ENCODE assay signal across 8 mouse cellular contexts in the genomic region with DNA sequence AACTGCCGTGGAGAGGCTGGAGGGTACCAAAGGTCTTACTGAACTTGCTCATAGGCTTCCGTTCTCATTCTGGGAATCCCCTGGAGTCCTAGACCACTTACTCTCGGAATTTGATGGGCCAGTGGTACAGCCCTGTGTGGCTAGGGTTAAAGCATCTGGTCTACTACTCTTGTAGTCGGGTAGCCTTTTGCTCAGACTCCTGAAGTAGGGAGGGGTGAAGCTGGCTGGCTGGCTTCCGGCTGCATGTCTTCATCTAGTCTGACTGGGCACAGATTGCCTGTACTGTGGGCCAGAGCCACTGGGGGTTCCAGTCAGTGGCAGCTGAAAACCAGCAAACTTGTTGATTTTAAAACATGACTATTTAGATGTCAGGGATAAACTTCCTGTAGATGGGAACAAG.
A peak's percentile ranks its signal among the peaks of the same experiment; 100 is the strongest.
DNase-seq lines count a peak whose midpoint lies in the region; ATAC-seq and TF ChIP-seq lines count a peak whose summit lies in the region.

No protein-coding gene starts in this region.

- no peaks in the 10 kb centered on the region for H3K27me3 ChIP-seq in hindbrain, embryonic 14.5 days (ENCODE audit: control insufficient read depth, insufficient read depth, low read length)
- H3K27me3 ChIP-seq in hindbrain, embryonic 12.5 days: no peaks in the 10 kb centered on the region
- no peaks in the 10 kb centered on the region for H3K27me3 ChIP-seq in lung, embryonic 16.5 days (ENCODE audit: control insufficient read depth, insufficient read depth, low read depth, low read length)
- H3K27me3 ChIP-seq in liver, embryonic 12.5 days (replicated peaks): no peaks in the 10 kb centered on the region

- H3K36me3 ChIP-seq in hindbrain, embryonic 14.5 days (replicated peaks; ENCODE audit: control insufficient read depth, insufficient read depth): 0 out of 2 replicates have a peak, but pooled peaks cover 2% of the 10 kb centered on the region
- H3K36me3 ChIP-seq in hindbrain, embryonic 12.5 days: peaks cover 2% of the 10 kb centered on the region
- peaks cover 2% of the 10 kb centered on the region; the same call in 1 of the 2 replicates for H3K36me3 ChIP-seq in lung, embryonic 16.5 days (ENCODE audit: control insufficient read depth, insufficient read depth, low read length)
- H3K36me3 ChIP-seq in liver, embryonic 12.5 days: peaks cover 2% of the 10 kb centered on the region; the same call in 1 of the 2 replicates

- H3K4me1 ChIP-seq in hindbrain, embryonic 14.5 days (replicated peaks; ENCODE audit: control insufficient read depth, insufficient read depth, low read length): no peaks in the 10 kb centered on the region
- H3K4me1 ChIP-seq in hindbrain, embryonic 12.5 days: 0 out of 2 replicates have a peak, but pooled peaks cover 4% of the 10 kb centered on the region
- peaks cover 9% of the 10 kb centered on the region for H3K4me1 ChIP-seq in lung, embryonic 16.5 days (replicated peaks; ENCODE audit: control insufficient read depth, insufficient read depth, low read length)
- H3K4me1 ChIP-seq in liver, embryonic 12.5 days: no peaks in the 10 kb centered on the region

- intact Hi-C loops in heart, postnatal 14 days (cut with DNase I): no loop called here

- H3K9me3 ChIP-seq in hindbrain, embryonic 14.5 days (ENCODE audit: control insufficient read depth, low read length): no peaks in the 10 kb centered on the region
- H3K9me3 ChIP-seq in hindbrain, embryonic 12.5 days (replicated peaks): no peaks in the 10 kb centered on the region
- H3K9me3 ChIP-seq in lung, embryonic 16.5 days (ENCODE audit: control insufficient read depth, low read length): no peaks in the 10 kb centered on the region
- H3K9me3 ChIP-seq in liver, embryonic 12.5 days (replicated peaks): no peaks in the 10 kb centered on the region

- H3K4me2 ChIP-seq in hindbrain, embryonic 14.5 days (replicated peaks): no peak overlapping the region
- no peak overlapping the region for H3K4me2 ChIP-seq in hindbrain, embryonic 12.5 days (replicated peaks)
- no peak overlapping the region for H3K4me2 ChIP-seq in lung, embryonic 16.5 days (ENCODE audit: low read depth, low read length)
- no peak overlapping the region for H3K4me2 ChIP-seq in liver, embryonic 12.5 days

- no peak for ATAC-seq in hindbrain, embryonic 14.5 days (ENCODE audit: low FRiP score)
- ATAC-seq in hindbrain, embryonic 12.5 days (ENCODE audit: low FRiP score): no peak
- ATAC-seq in lung, embryonic 16.5 days (ENCODE audit: low read depth): peak; percentile 91
- ATAC-seq in liver, embryonic 12.5 days: no peak
- no peak for ATAC-seq in frontal cortex, adult (ENCODE audit: low TSS enrichment)

- no peak overlapping the region for H3K4me3 ChIP-seq in hindbrain, embryonic 14.5 days (replicated peaks; ENCODE audit: low read length)
- no peak overlapping the region for H3K4me3 ChIP-seq in hindbrain, embryonic 12.5 days
- no peak overlapping the region for H3K4me3 ChIP-seq in lung, embryonic 16.5 days (ENCODE audit: low read length)
- no peak overlapping the region for H3K4me3 ChIP-seq in liver, embryonic 12.5 days

- no peak for TF ChIP-seq CTCF in brain, embryonic 14.5 days (IDR thresholded peaks at IDR 0.05; ENCODE audit: borderline replicate concordance, extremely low read depth, insufficient read depth, insufficient read length)

- H3K9ac ChIP-seq in hindbrain, embryonic 14.5 days: no peak overlapping the region
- no peak overlapping the region for H3K9ac ChIP-seq in hindbrain, embryonic 12.5 days
- no peak overlapping the region for H3K9ac ChIP-seq in lung, embryonic 16.5 days (ENCODE audit: low read length)
- H3K9ac ChIP-seq in liver, embryonic 12.5 days: no peak overlapping the region

- 59% methylated on average over 5 of the region's 5 CpGs for WGBS in hindbrain, embryonic 14.5 days
- 66% methylated on average over 5 of the region's 5 CpGs for WGBS in hindbrain, embryonic 12.5 days
- WGBS in lung, embryonic 16.5 days: 39% methylated on average over 5 of the region's 5 CpGs
- 71% methylated on average over 5 of the region's 5 CpGs for WGBS in liver, embryonic 12.5 days (ENCODE audit: insufficient replicate concordance)

- DNase-seq in hindbrain, embryonic 14.5 days (ENCODE audit: low spot score): no peak
- DNase-seq in brain, embryonic 14.5 days (ENCODE audit: low read depth): peak; percentile 3
- DNase-seq in heart, postnatal 14 days: peak; percentile 57 to 68
- no peak for DNase-seq in frontal cortex, postnatal 25 days (ENCODE audit: low spot score in 2 of 2)

- TF ChIP-seq POLR2A in brain, embryonic 14.5 days (IDR thresholded peaks at IDR 0.05; ENCODE audit: borderline replicate concordance, extremely low read depth, insufficient read depth, insufficient read length, poor library complexity, severe bottlenecking): no peak

- H3K27ac ChIP-seq in hindbrain, embryonic 14.5 days: peak overlapping the region; percentile 32; the same call in 1 of the 2 replicates
- no peak overlapping the region for H3K27ac ChIP-seq in hindbrain, embryonic 12.5 days
- H3K27ac ChIP-seq in lung, embryonic 16.5 days (ENCODE audit: low read length): peak overlapping the region; percentile 85
- H3K27ac ChIP-seq in liver, embryonic 12.5 days: no peak overlapping the region

Comparison
In these comparisons a context has a peak if more than half of its experiments do, and no peak if none do; other contexts are left out.
1. H3K27ac ChIP-seq: peak in hindbrain, embryonic 14.5 days (single experiment) and lung, embryonic 16.5 days (single experiment); none in hindbrain, embryonic 12.5 days (single experiment) and liver, embryonic 12.5 days (single experiment).
2. DNase-seq: peak in brain, embryonic 14.5 days (single experiment) and heart, postnatal 14 days (2 of 2); none in hindbrain, embryonic 14.5 days (single experiment) and frontal cortex, postnatal 25 days (0 of 2).